Mouse (Mus musculus) 3T3-L1 (cell line): ENCODE data around the gene Dcun1d2.

Experiments
- DNase-seq: peaks from one replicate; pipeline ENCODE4 v3.0.0-alpha.2; 2015; ENCODE audit warnings: low read depth, low spot score

Dcun1d2 gene

GRCm38 (mm10) chr8:13206290-13206689, 81.6 kb downstream of the Dcun1d2 start:
- no peak for DNase-seq
